Mouse (Mus musculus): ENCODE data around the gene Ern1.

The Ern1 gene

GRCm38 (mm10) chr11:106386409-106386808, 101.2 kb downstream of the Ern1 start:
- no peak for DNase-seq

GRCm38 (mm10) chr11:106383051-106383790, 104.4 kb downstream of the Ern1 start:
- peak; percentile 24 for DNase-seq

GRCm38 (mm10) chr11:106382424-106382823, 105.2 kb downstream of the Ern1 start:
- peak; percentile 51 for DNase-seq

GRCm38 (mm10) chr11:106381883-106382282, 105.8 kb downstream of the Ern1 start:
- peak; percentile 43 for DNase-seq

GRCm38 (mm10) chr11:106381011-106381410, 106.6 kb downstream of the Ern1 start:
- DNase-seq, result no peak

- no peak for DNase-seq
Measured at GRCm38 (mm10) chr11:106374979-106375378, 112.7 kb downstream of the Ern1 start.

- DNase-seq, result no peak
Measured at GRCm38 (mm10) chr11:106374559-106374958, 113.1 kb downstream of the Ern1 start.

- DNase-seq, result no peak
Measured at GRCm38 (mm10) chr11:106373998-106374397, 113.7 kb downstream of the Ern1 start.

GRCm38 (mm10) chr11:106366316-106366715, 121.3 kb downstream of the Ern1 start:
- peak; percentile 74 for DNase-seq

- no peak for DNase-seq
Measured at GRCm38 (mm10) chr11:106365366-106365765, 122.3 kb downstream of the Ern1 start, which contains the start of gene Prr29. TSS of gene Prr29 (plus strand) at chr11:106365472.

- DNase-seq, result no peak
Measured at GRCm38 (mm10) chr11:106364712-106365111, 122.9 kb downstream of the Ern1 start.

GRCm38 (mm10) chr11:106359350-106359749, 128.3 kb downstream of the Ern1 start:
- DNase-seq, result no peak

GRCm38 (mm10) chr11:106355382-106356128, 132.1 kb downstream of the Ern1 start:
- peak; percentile 23 for DNase-seq

GRCm38 (mm10) chr11:106354181-106354580, 133.5 kb downstream of the Ern1 start:
- DNase-seq, result no peak

GRCm38 (mm10) chr11:106353188-106353587, 134.5 kb downstream of the Ern1 start, which contains the start of gene Scn4a:
TSS of gene Scn4a (minus strand) at chr11:106353288.
- no peak for DNase-seq

- no peak for DNase-seq
Measured at GRCm38 (mm10) chr11:106351941-106352340, 135.7 kb downstream of the Ern1 start.

GRCm38 (mm10) chr11:106351253-106351652, 136.4 kb downstream of the Ern1 start:
- no peak for DNase-seq

GRCm38 (mm10) chr11:106350853-106351252, 136.8 kb downstream of the Ern1 start:
- DNase-seq, result no peak

GRCm38 (mm10) chr11:106349772-106350171, 137.9 kb downstream of the Ern1 start:
- DNase-seq, result no peak

- DNase-seq, result no peak
Measured at GRCm38 (mm10) chr11:106344910-106345309, 142.7 kb downstream of the Ern1 start.

Measured in kidney, adult 9 months (tissue).